Mouse (Mus musculus) liver, postnatal 0 days (tissue): ENCODE data around the gene Mrpl16. TPM values are rescaled to one million over a fixed set of nuclear protein-coding genes. Genes with fewer than 3 reads are reported as not detected.
A peak's percentile ranks its signal among the peaks of the same experiment; 100 is the strongest.

Experiments used
- ATAC-seq: fragments of 200-750 bp; cut with Nextera tagmentation; 2 replicates; pipeline ENCODE4 v1.8.0; 2017; ENCODE audit warnings: mild to moderate bottlenecking, moderate library complexity
- DNase-seq: peaks from one replicate; pipeline ENCODE4 v3.0.0-alpha.2; 2016
- H3K27ac ChIP-seq: fragments of 300-500 bp; sonication (generic); 2 replicates; pipeline ENCODE4 v1.5.1; 2014; ENCODE audit warnings: antibody characterized with exemption, moderate library complexity, mild to moderate bottlenecking, low read depth
- H3K27me3 ChIP-seq: fragments of 300-500 bp; sonication (generic); 2 replicates; pipeline ENCODE4 v1.6.1; 2014; ENCODE audit warnings: low read length, control low read depth, mixed read lengths; ENCODE audit not compliant: insufficient read depth
- H3K36me3 ChIP-seq: fragments of 300-500 bp; sonication (generic); replicated peaks from 2 replicates; pipeline ENCODE4 v1.6.1; 2014; ENCODE audit warnings: mild to moderate bottlenecking, control low read depth, low read length, moderate library complexity, mixed read lengths; ENCODE audit not compliant: insufficient read depth
- H3K4me1 ChIP-seq: fragments of 300-500 bp; sonication (generic); 2 replicates; pipeline ENCODE4 v1.6.1; 2014; ENCODE audit warnings: antibody characterized with exemption, mild to moderate bottlenecking, control low read depth; ENCODE audit not compliant: insufficient read depth
- H3K4me2 ChIP-seq: fragments of 300-500 bp; sonication (generic); 2 replicates; pipeline ENCODE4 v1.6.1; 2014; ENCODE audit warnings: low read depth, mild to moderate bottlenecking, low read length, moderate library complexity, mixed read lengths
- H3K4me3 ChIP-seq: fragments of 300-500 bp; sonication (generic); 2 replicates; pipeline ENCODE4 v1.5.1; 2014; ENCODE audit warnings: low read depth, low read length
- H3K9ac ChIP-seq: fragments of 300-500 bp; sonication (generic); replicated peaks from 2 replicates; pipeline ENCODE4 v1.6.1; 2014; ENCODE audit warnings: mild to moderate bottlenecking, moderate library complexity
- H3K9me3 ChIP-seq: fragments of 300-500 bp; sonication (generic); 2 replicates; pipeline ENCODE4 v1.6.1; 2016; ENCODE audit warnings: mild to moderate bottlenecking, control low read depth, low read length, mixed read lengths
- CTCF ChIP-seq: sonication (generic); IDR thresholded peaks from 2 replicates; pipeline ENCODE4 v1.5.1; 2016; ENCODE audit warnings: antibody characterized with exemption, low read depth
- EP300 ChIP-seq: IDR thresholded peaks from 2 replicates; pipeline ENCODE4 v1.6.1; 2016; ENCODE audit warnings: antibody characterized with exemption, low read depth, mild to moderate bottlenecking
- WGBS: fragments of 180-500 bp; shearing (Covaris S2); extraction: QIAGEN DNeasy Blood & Tissue Kit; methylation state at CpG from one replicate; pipeline ENCODE4 v1.1.7; 2014; ENCODE audit not compliant: insufficient replicate concordance; 5-methylcytosine and 5-hydroxymethylcytosine counted together
- polyA plus RNA-seq: library from polyadenylated mRNA; unstranded; fragments of >200 nt; fragmentation: Nextera tagmentation; extraction: Ambion mirVana; gene quantifications from 2 replicates; pipeline ENCODE4 v1.2.1, GENCODE M21; 2015

Mrpl16 gene
- polyA plus RNA-seq, 1 experiment from 2014 or later: 38.2 TPM

- WGBS: 55% methylated on average over 7 of the region's 7 CpGs
- TF ChIP-seq EP300: no peak
- TF ChIP-seq CTCF: peak; percentile 80
- Histone ChIP-seq H3K4me1 (no peaks in the 10 kb centered on the region), H3K36me3 (peaks cover 26% of the 10 kb centered on the region), H3K27me3 (no peaks in the 10 kb centered on the region), H3K27ac (no peak overlapping the region), H3K4me3 (no peak overlapping the region), H3K9ac (no peak overlapping the region), H3K4me2 (no peak overlapping the region), H3K9me3 (no peaks in the 10 kb centered on the region)
- ATAC-seq: no peak
- DNase-seq: peak; percentile 79
These were observed 7.1 kb downstream of the Mrpl16 start for GRCm38 (mm10) chr19:11777191-11777865.

GRCm38 (mm10) chr19:11785409-11786154, 15.4 kb downstream of the Mrpl16 start:
- H3K36me3 ChIP-seq: no peaks in the 10 kb centered on the region
- ATAC-seq (no peak), DNase-seq (no peak)
- H3K27me3 ChIP-seq: no peaks in the 10 kb centered on the region
- no peak overlapping the region for H3K4me2 ChIP-seq
- H3K9me3 ChIP-seq: no peaks in the 10 kb centered on the region
- no peak overlapping the region for H3K4me3 ChIP-seq
- TF ChIP-seq CTCF (no peak), EP300 (no peak)
- H3K27ac ChIP-seq: no peak overlapping the region
- no peak overlapping the region for H3K9ac ChIP-seq
- WGBS: 86% methylated on average over 14 of the region's 14 CpGs
- H3K4me1 ChIP-seq: no peaks in the 10 kb centered on the region

GRCm38 (mm10) chr19:11787826-11788225, 17.6 kb downstream of the Mrpl16 start:
- Histone ChIP-seq H3K4me1 (no peaks in the 10 kb centered on the region), H3K27me3 (no peaks in the 10 kb centered on the region), H3K36me3 (no peaks in the 10 kb centered on the region), H3K4me3 (no peak overlapping the region), H3K4me2 (no peak overlapping the region), H3K9me3 (no peaks in the 10 kb centered on the region), H3K27ac (no peak overlapping the region), H3K9ac (no peak overlapping the region)
- ATAC-seq (no peak), DNase-seq (no peak)
- WGBS: 75% methylated on average over 6 of the region's 6 CpGs
- TF ChIP-seq CTCF (no peak), EP300 (no peak)

- Histone ChIP-seq H3K4me1 (no peaks in the 10 kb centered on the region), H3K27ac (no peak overlapping the region), H3K4me2 (no peak overlapping the region), H3K27me3 (no peaks in the 10 kb centered on the region), H3K36me3 (no peaks in the 10 kb centered on the region), H3K4me3 (no peak overlapping the region), H3K9ac (no peak overlapping the region), H3K9me3 (no peaks in the 10 kb centered on the region)
- ATAC-seq (no peak), DNase-seq (no peak)
- TF ChIP-seq EP300 (no peak), CTCF (no peak)
- 78% methylated on average over 6 of the region's 6 CpGs for WGBS
These were observed 18.7 kb downstream of the Mrpl16 start for GRCm38 (mm10) chr19:11788876-11789275.

- 54% methylated on average over 5 of the region's 5 CpGs for WGBS
- H3K9ac ChIP-seq: no peak overlapping the region
- no peak for TF ChIP-seq EP300
- no peak for TF ChIP-seq CTCF
- ATAC-seq: no peak
- DNase-seq: no peak
- no peak overlapping the region for H3K27ac ChIP-seq
- no peaks in the 10 kb centered on the region for H3K27me3 ChIP-seq
- H3K9me3 ChIP-seq: no peaks in the 10 kb centered on the region
- no peaks in the 10 kb centered on the region for H3K4me1 ChIP-seq
- H3K36me3 ChIP-seq: no peaks in the 10 kb centered on the region
- H3K4me3 ChIP-seq: no peak overlapping the region
- H3K4me2 ChIP-seq: no peak overlapping the region
These were observed 21.6 kb downstream of the Mrpl16 start for GRCm38 (mm10) chr19:11791825-11792224.

- ATAC-seq: no peak
- 61% methylated on average over 2 of the region's 2 CpGs for WGBS
- TF ChIP-seq EP300 (no peak), CTCF (no peak)
These were observed 23.7 kb downstream of the Mrpl16 start for GRCm38 (mm10) chr19:11793741-11794359.

More at GRCm38 (mm10) chr19:11793741-11794359, 23.7 kb downstream of the Mrpl16 start:
- no peak for DNase-seq
- no peak overlapping the region for H3K4me3 ChIP-seq
- no peaks in the 10 kb centered on the region for H3K4me1 ChIP-seq
- H3K4me2 ChIP-seq: no peak overlapping the region
- no peaks in the 10 kb centered on the region for H3K27me3 ChIP-seq
- no peaks in the 10 kb centered on the region for H3K9me3 ChIP-seq
- no peak overlapping the region for H3K9ac ChIP-seq
- H3K36me3 ChIP-seq: no peaks in the 10 kb centered on the region
- no peak overlapping the region for H3K27ac ChIP-seq
